Mouse (Mus musculus): ENCODE measurements around the gene Skap2.

- TF ChIP-seq POLR2A (IDR thresholded peaks at IDR 0.05; ENCODE audit: control insufficient read depth, low read depth, low read length) (no peak), CTCF (IDR thresholded peaks at IDR 0.05; ENCODE audit: control insufficient read depth, insufficient read depth, insufficient replicate concordance, low read depth, low read length) (no peak)
These were observed 18.8 kb upstream of the Skap2 start for GRCm38 (mm10) chr6:52031181-52031580.

Measured in testis, adult 2 months (tissue).